Mouse (Mus musculus): Measurements from ENCODE around the gene Lrp2bp. TPM values are rescaled to one million over a fixed set of nuclear protein-coding genes. Genes with fewer than 3 reads are reported as not detected.
A peak's percentile ranks its signal among the peaks of the same experiment; 100 is the strongest.

Gene Lrp2bp
- total and polyA plus RNA-seq, 3 experiments: 0.40 TPM; not detected in 2

- no peak for TF ChIP-seq POLR2A (IDR thresholded peaks at IDR 0.05; ENCODE audit: control insufficient read depth in 1 of 2, insufficient read depth in 1 of 2, low read depth in 1 of 2, low read length in 2 of 2, poor library complexity in 1 of 2)
- TF ChIP-seq ZNF384 (IDR thresholded peaks at IDR 0.05; ENCODE audit: low read depth, low read length): no peak
- no peak for TF ChIP-seq CHD1 (IDR thresholded peaks at IDR 0.05; ENCODE audit: low read depth, low read length)
- TF ChIP-seq TCF12 (IDR thresholded peaks at IDR 0.05; ENCODE audit: low read depth, low read length): no peak
- no peak for TF ChIP-seq CTCF (IDR thresholded peaks at IDR 0.05 in 2 of 3, conservative IDR thresholded peaks at IDR 0.05 in 1 of 3; ENCODE audit: control insufficient read depth in 1 of 3, insufficient read depth in 1 of 3, low read depth in 2 of 3, low read length in 3 of 3, poor library complexity in 1 of 3, severe bottlenecking in 1 of 3)
- no peak for TF ChIP-seq SMC3 (IDR thresholded peaks at IDR 0.05; ENCODE audit: low read depth, low read length)
- TF ChIP-seq POLR2AphosphoS5 (IDR thresholded peaks at IDR 0.05; ENCODE audit: borderline replicate concordance, low read depth, low read length): no peak
- no peak for TF ChIP-seq BHLHE40 (IDR thresholded peaks at IDR 0.05; ENCODE audit: borderline replicate concordance, low read depth, low read length)
- no peak for TF ChIP-seq SIN3A (IDR thresholded peaks at IDR 0.05; ENCODE audit: low read length)
- TF ChIP-seq HCFC1 (IDR thresholded peaks at IDR 0.05; ENCODE audit: low read depth, low read length): no peak
- TF ChIP-seq USF1 (IDR thresholded peaks at IDR 0.05; ENCODE audit: low read depth, low read length): no peak
- TF ChIP-seq RAD21 (IDR thresholded peaks at IDR 0.05; ENCODE audit: low read depth, low read length): no peak
- peaks cover 6 to 32% of the 10 kb centered on the region in 2 experiments; a peak in 3 of 4 replicates for H3K36me3 ChIP-seq (ENCODE audit: control insufficient read depth in 1 of 2, insufficient read depth in 2 of 2, low read length in 2 of 2)
- H3K9me3 ChIP-seq (replicated peaks; ENCODE audit: insufficient read depth, low read length): no peaks in the 10 kb centered on the region
- H3K4me1 ChIP-seq (ENCODE audit: control insufficient read depth in 1 of 2, insufficient read depth in 2 of 2, low read length in 2 of 2): peaks cover 0 to 7% of the 10 kb centered on the region in 2 experiments; a peak in 2 of 4 replicates
- H3K27me3 ChIP-seq (ENCODE audit: control insufficient read depth in 1 of 2, insufficient read depth in 2 of 2, low read length in 2 of 2): no peaks in the 10 kb centered on the region
- no peak overlapping the region for H3K4me3 ChIP-seq (ENCODE audit: control insufficient read depth in 1 of 2, insufficient read depth in 1 of 2, low read depth in 2 of 2, low read length in 2 of 2)
- no peaks in the 10 kb centered on the region for H3K79me2 ChIP-seq (ENCODE audit: control insufficient read depth, insufficient read depth, low read length, poor library complexity)
- peak; percentile 50 for DNase-seq (ENCODE audit: low read depth, low spot score)
- H3K27ac ChIP-seq (ENCODE audit: control insufficient read depth, low read depth, low read length): no peak overlapping the region
- no peak overlapping the region for H3K9ac ChIP-seq (ENCODE audit: control insufficient read depth, low read depth, low read length, poor library complexity, severe bottlenecking)
These were observed 8.3 kb upstream of the Lrp2bp start for GRCm38 (mm10) chr8:45990631-45991310.

- Histone ChIP-seq H3K27ac (ENCODE audit: control insufficient read depth, low read depth, low read length) (no peak overlapping the region), H3K79me2 (ENCODE audit: control insufficient read depth, insufficient read depth, low read length, poor library complexity) (peaks cover 4% of the 10 kb centered on the region), H3K9ac (ENCODE audit: control insufficient read depth, low read depth, low read length, poor library complexity, severe bottlenecking) (no peak overlapping the region), H3K27me3 (ENCODE audit: control insufficient read depth in 1 of 2, insufficient read depth in 2 of 2, low read length in 2 of 2) (no peaks in the 10 kb centered on the region), H3K36me3 (ENCODE audit: control insufficient read depth in 1 of 2, insufficient read depth in 2 of 2, low read length in 2 of 2) (peaks cover 11 to 40% of the 10 kb centered on the region in 2 experiments), H3K9me3 (replicated peaks; ENCODE audit: insufficient read depth, low read length) (no peaks in the 10 kb centered on the region), H3K4me3 (ENCODE audit: control insufficient read depth in 1 of 2, insufficient read depth in 1 of 2, low read depth in 2 of 2, low read length in 2 of 2) (no peak overlapping the region), H3K4me1 (ENCODE audit: control insufficient read depth in 1 of 2, insufficient read depth in 2 of 2, low read length in 2 of 2) (peaks cover 0 to 2% of the 10 kb centered on the region in 2 experiments; a peak in 1 of 4 replicates)
- no peak for TF ChIP-seq BHLHE40 (IDR thresholded peaks at IDR 0.05; ENCODE audit: borderline replicate concordance, low read depth, low read length)
- TF ChIP-seq CTCF (IDR thresholded peaks at IDR 0.05 in 2 of 3, conservative IDR thresholded peaks at IDR 0.05 in 1 of 3; ENCODE audit: control insufficient read depth in 1 of 3, insufficient read depth in 1 of 3, low read depth in 2 of 3, low read length in 3 of 3, poor library complexity in 1 of 3, severe bottlenecking in 1 of 3): peak; percentile 31 to 45 (median 45); a peak in 5 of 6 replicates
- TF ChIP-seq USF1 (IDR thresholded peaks at IDR 0.05; ENCODE audit: low read depth, low read length): peak; percentile 44; the same call in 1 of the 2 replicates
- DNase-seq (ENCODE audit: low read depth, low spot score): peak; percentile 63
These were observed 5.0 kb upstream of the Lrp2bp start for GRCm38 (mm10) chr8:45994111-45994510.

GRCm38 (mm10) chr8:45995576-45995975 lies 3.5 kb upstream of the Lrp2bp start:
- peaks cover 0 to 7% of the 10 kb centered on the region in 2 experiments; a peak in 3 of 4 replicates for H3K4me1 ChIP-seq (ENCODE audit: control insufficient read depth in 1 of 2, insufficient read depth in 2 of 2, low read length in 2 of 2)
- no peak overlapping the region for H3K9ac ChIP-seq (ENCODE audit: control insufficient read depth, low read depth, low read length, poor library complexity, severe bottlenecking)
- no peak for DNase-seq (ENCODE audit: low read depth, low spot score)
- H3K27ac ChIP-seq (ENCODE audit: control insufficient read depth, low read depth, low read length): no peak overlapping the region
- H3K36me3 ChIP-seq (ENCODE audit: control insufficient read depth in 1 of 2, insufficient read depth in 2 of 2, low read length in 2 of 2): peaks cover 14 to 40% of the 10 kb centered on the region in 2 experiments
- no peak for TF ChIP-seq CHD1 (IDR thresholded peaks at IDR 0.05; ENCODE audit: low read depth, low read length)
- no peak overlapping the region for H3K4me3 ChIP-seq (ENCODE audit: control insufficient read depth in 1 of 2, insufficient read depth in 1 of 2, low read depth in 2 of 2, low read length in 2 of 2)
- H3K9me3 ChIP-seq (replicated peaks; ENCODE audit: insufficient read depth, low read length): no peaks in the 10 kb centered on the region
- peaks cover 8% of the 10 kb centered on the region for H3K79me2 ChIP-seq (ENCODE audit: control insufficient read depth, insufficient read depth, low read length, poor library complexity)
- H3K27me3 ChIP-seq (ENCODE audit: control insufficient read depth in 1 of 2, insufficient read depth in 2 of 2, low read length in 2 of 2): no peaks in the 10 kb centered on the region
